Mouse (Mus musculus): ENCODE results near the gene Mmp11. TPM values are rescaled to one million over a fixed set of nuclear protein-coding genes. Genes with fewer than 3 reads are reported as not detected.

Gene Mmp11
- polyA plus RNA-seq, 1 experiment: 4.6 TPM

- Histone ChIP-seq H3K27ac (ENCODE audit: control insufficient read depth, insufficient read depth, low read depth, low read length, poor library complexity) (peak within 1 kb of the TSS; percentile 40; the same call in 1 of the 2 replicates), H3K4me3 (replicated peaks; ENCODE audit: control insufficient read depth, low read depth, low read length) (peak within 1 kb of the TSS; percentile 43)
Observed at GRCm38 (mm10) chr10:75932891-75933290, 3.4 kb downstream of the Mmp11 start, which contains the start of gene Chchd10. Gene Chchd10 (plus strand): TSS chr10:75933130.

GRCm38 (mm10) chr10:75932081-75932678 is 4.1 kb downstream of the Mmp11 start:
- TF ChIP-seq POLR2A (IDR thresholded peaks at IDR 0.05; ENCODE audit: borderline replicate concordance, control insufficient read depth, low read depth, low read length) (peak; percentile 16; the same call in 1 of the 2 replicates), CTCF (IDR thresholded peaks at IDR 0.05; ENCODE audit: control insufficient read depth, insufficient read depth, low read length) (no peak)
- peak overlapping the region; percentile 40; the same call in 1 of the 2 replicates for H3K27ac ChIP-seq (ENCODE audit: control insufficient read depth, insufficient read depth, low read depth, low read length, poor library complexity)
- peak overlapping the region; percentile 43 for H3K4me3 ChIP-seq (replicated peaks; ENCODE audit: control insufficient read depth, low read depth, low read length)
- H3K4me1 ChIP-seq (ENCODE audit: control insufficient read depth, insufficient read depth, low read length): no peaks in the 10 kb centered on the region
- WGBS: 3% methylated on average over 44 of the region's 44 CpGs

More at GRCm38 (mm10) chr10:75932891-75933290, 3.4 kb downstream of the Mmp11 start, which contains the start of gene Chchd10:
- no peak for TF ChIP-seq CTCF (IDR thresholded peaks at IDR 0.05; ENCODE audit: control insufficient read depth, insufficient read depth, low read length)
- TF ChIP-seq POLR2A (IDR thresholded peaks at IDR 0.05; ENCODE audit: borderline replicate concordance, control insufficient read depth, low read depth, low read length): no peak
- 75% methylated on average over 6 of the region's 6 CpGs for WGBS
- no peaks in the 10 kb centered on the region for H3K4me1 ChIP-seq (ENCODE audit: control insufficient read depth, insufficient read depth, low read length)

- Histone ChIP-seq H3K4me1 (ENCODE audit: control insufficient read depth, insufficient read depth, low read length) (no peaks in the 10 kb centered on the region), H3K4me3 (replicated peaks; ENCODE audit: control insufficient read depth, low read depth, low read length) (no peak overlapping the region), H3K27ac (ENCODE audit: control insufficient read depth, insufficient read depth, low read depth, low read length, poor library complexity) (no peak overlapping the region)
- 48% methylated on average over 7 of the region's 7 CpGs for WGBS
- no peak for TF ChIP-seq POLR2A (IDR thresholded peaks at IDR 0.05; ENCODE audit: borderline replicate concordance, control insufficient read depth, low read depth, low read length)
Observed at GRCm38 (mm10) chr10:75931311-75931710, 5.0 kb downstream of the Mmp11 start.

DNA sequence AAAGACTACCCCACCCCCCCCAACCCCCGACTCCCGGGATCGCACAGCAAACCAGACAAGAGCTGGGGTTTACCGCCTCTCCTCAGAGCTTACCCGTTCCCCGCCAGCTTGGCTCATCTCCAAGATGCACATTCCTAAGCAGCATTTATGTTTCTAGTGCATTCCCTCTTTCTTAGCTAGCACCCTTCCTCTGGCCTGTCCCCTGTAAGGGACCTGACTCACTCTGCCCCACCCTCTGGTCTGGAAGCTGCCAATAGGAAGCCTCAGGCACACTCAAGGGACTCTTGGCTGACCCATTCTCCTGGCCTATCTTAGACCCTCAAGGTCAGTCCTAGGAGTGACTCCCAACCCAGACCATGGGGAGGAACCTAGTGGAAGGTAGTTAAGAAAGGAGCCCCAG is 6.0 kb downstream of the Mmp11 start:
- TF ChIP-seq POLR2A (IDR thresholded peaks at IDR 0.05; ENCODE audit: borderline replicate concordance, control insufficient read depth, low read depth, low read length): no peak
- TF ChIP-seq CTCF (IDR thresholded peaks at IDR 0.05; ENCODE audit: control insufficient read depth, insufficient read depth, low read length): no peak
- WGBS: 40% methylated on average over 6 of the region's 6 CpGs
- Histone ChIP-seq H3K4me3 (replicated peaks; ENCODE audit: control insufficient read depth, low read depth, low read length) (no peak overlapping the region), H3K4me1 (ENCODE audit: control insufficient read depth, insufficient read depth, low read length) (no peaks in the 10 kb centered on the region), H3K27ac (ENCODE audit: control insufficient read depth, insufficient read depth, low read depth, low read length, poor library complexity) (no peak overlapping the region)

DNA sequence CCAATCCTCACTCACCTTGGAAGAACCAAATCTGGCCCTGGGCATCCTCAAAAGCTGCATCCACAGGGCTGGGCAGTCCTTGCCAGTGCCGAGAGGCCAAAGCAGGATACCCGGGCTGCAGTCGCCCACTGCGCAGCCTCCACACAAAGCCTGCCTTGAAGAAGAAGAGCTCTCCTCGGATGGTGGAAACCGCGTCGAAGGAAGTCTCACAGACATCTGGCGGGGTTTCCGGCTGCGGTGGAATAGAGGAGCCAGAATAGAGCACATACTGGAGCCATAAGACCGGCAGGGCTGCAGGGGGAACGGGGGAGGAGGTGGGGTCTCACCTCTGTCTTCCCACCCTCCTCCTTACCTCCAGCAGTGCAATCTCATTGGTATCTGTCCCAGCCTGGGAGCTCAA is 9.9 kb downstream of the Mmp11 start:
- TF ChIP-seq CTCF (IDR thresholded peaks at IDR 0.05; ENCODE audit: control insufficient read depth, insufficient read depth, low read length): no peak
- no peak for TF ChIP-seq POLR2A (IDR thresholded peaks at IDR 0.05; ENCODE audit: borderline replicate concordance, control insufficient read depth, low read depth, low read length)
- H3K4me3 ChIP-seq (replicated peaks; ENCODE audit: control insufficient read depth, low read depth, low read length): no peak overlapping the region
- no peak overlapping the region for H3K27ac ChIP-seq (ENCODE audit: control insufficient read depth, insufficient read depth, low read depth, low read length, poor library complexity)

DNA sequence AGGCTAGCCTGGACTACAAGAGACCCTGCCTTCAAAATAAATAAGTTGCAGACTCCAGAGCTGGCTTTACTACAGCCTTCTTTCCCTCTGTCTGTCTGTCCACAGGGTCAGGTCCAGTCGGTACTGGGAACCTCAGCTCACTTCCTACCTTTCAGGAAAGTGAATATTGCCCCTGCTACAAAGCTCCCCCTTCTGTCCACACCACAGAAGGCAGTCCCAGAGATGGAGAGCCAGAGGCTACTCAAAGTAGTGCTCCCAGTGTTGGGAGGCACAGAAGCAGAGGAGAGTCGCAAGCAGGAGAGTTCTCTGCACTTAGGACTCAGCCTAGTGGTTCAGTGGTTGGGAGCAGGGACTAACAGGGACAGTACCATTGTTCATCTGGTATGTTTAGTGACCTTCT is 12.0 kb downstream of the Mmp11 start:
- TF ChIP-seq CTCF (IDR thresholded peaks at IDR 0.05; ENCODE audit: control insufficient read depth, insufficient read depth, low read length) (no peak), POLR2A (IDR thresholded peaks at IDR 0.05; ENCODE audit: borderline replicate concordance, control insufficient read depth, low read depth, low read length) (no peak)
- H3K27ac ChIP-seq (ENCODE audit: control insufficient read depth, insufficient read depth, low read depth, low read length, poor library complexity): no peak overlapping the region
- no peak overlapping the region for H3K4me3 ChIP-seq (replicated peaks; ENCODE audit: control insufficient read depth, low read depth, low read length)
- H3K4me1 ChIP-seq (ENCODE audit: control insufficient read depth, insufficient read depth, low read length): no peaks in the 10 kb centered on the region; the same call in 1 of the 2 replicates
- 44% methylated on average over 2 of the region's 2 CpGs for WGBS

More for the DNA sequence above, 9.9 kb downstream of the Mmp11 start:
- H3K4me1 ChIP-seq (ENCODE audit: control insufficient read depth, insufficient read depth, low read length): no peaks in the 10 kb centered on the region; the same call in 1 of the 2 replicates
- 73% methylated on average over 13 of the region's 13 CpGs for WGBS

GRCm38 (mm10) chr10:75921726-75922560 is 14.4 kb downstream of the Mmp11 start:
- Histone ChIP-seq H3K27ac (ENCODE audit: control insufficient read depth, insufficient read depth, low read depth, low read length, poor library complexity) (peak overlapping the region; percentile 46), H3K4me3 (replicated peaks; ENCODE audit: control insufficient read depth, low read depth, low read length) (peak overlapping the region; percentile 91), H3K4me1 (ENCODE audit: control insufficient read depth, insufficient read depth, low read length) (no peaks in the 10 kb centered on the region; the same call in 1 of the 2 replicates)
- WGBS: 5% methylated on average over 22 of the region's 22 CpGs
- TF ChIP-seq POLR2A (IDR thresholded peaks at IDR 0.05; ENCODE audit: borderline replicate concordance, control insufficient read depth, low read depth, low read length) (no peak), CTCF (IDR thresholded peaks at IDR 0.05; ENCODE audit: control insufficient read depth, insufficient read depth, low read length) (no peak)

DNA sequence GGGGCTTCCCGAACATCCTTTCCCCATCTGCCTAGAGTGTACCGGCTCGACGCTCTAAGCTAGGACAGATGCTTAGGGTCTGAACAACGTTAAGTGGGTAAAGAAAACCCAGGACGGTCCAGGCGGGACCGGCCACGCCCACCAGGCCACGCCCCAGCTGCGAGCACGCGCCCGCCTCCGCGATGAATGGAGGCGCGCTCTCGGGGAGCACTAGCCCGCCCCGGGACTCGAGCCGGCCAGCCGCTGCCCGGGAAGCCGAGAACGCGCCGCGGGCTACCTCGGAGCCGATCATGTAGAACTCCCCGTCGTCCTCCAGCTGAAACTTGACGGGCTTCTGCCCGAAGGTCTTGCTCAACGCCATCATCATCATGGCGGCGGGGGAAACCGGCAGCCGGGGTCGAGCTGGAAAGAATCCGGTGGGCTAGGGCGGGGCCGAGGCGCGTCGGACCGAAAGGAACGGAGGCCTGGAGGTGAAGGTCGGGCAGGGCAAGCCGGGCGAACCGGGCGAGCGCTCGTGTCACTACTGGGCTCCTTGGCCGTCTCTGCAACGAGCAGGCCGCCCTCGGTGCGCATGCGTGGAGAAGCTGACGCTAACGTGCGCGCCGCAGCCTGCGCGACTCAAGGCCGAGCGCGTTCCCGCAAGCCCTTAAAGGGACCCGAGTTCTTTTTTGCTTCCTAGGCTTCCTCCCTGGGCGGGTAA is 15.1 kb downstream of the Mmp11 start, which contains the start of gene Smarcb1:
Smarcb1 (minus strand) TSS at position 592 of the 700 bp plus-strand sequence.
- peak within 1 kb of the TSS; percentile 84 for H3K27ac ChIP-seq (ENCODE audit: control insufficient read depth, insufficient read depth, low read depth, low read length, poor library complexity)
- no peak for TF ChIP-seq CTCF (IDR thresholded peaks at IDR 0.05; ENCODE audit: control insufficient read depth, insufficient read depth, low read length)
- peak; percentile 74; the same call in 1 of the 2 replicates for TF ChIP-seq POLR2A (IDR thresholded peaks at IDR 0.05; ENCODE audit: borderline replicate concordance, control insufficient read depth, low read depth, low read length)
- H3K4me3 ChIP-seq (replicated peaks; ENCODE audit: control insufficient read depth, low read depth, low read length): peak within 1 kb of the TSS; percentile 91
- no peaks in the 10 kb centered on the region; the same call in 1 of the 2 replicates for H3K4me1 ChIP-seq (ENCODE audit: control insufficient read depth, insufficient read depth, low read length)
- under 1% methylated on average over 76 of the region's 76 CpGs for WGBS
